Mouse (Mus musculus) ES-Bruce4 (cell line): ENCODE measurements around the gene Asic2.

Experiments used
- CTCF ChIP-seq: IDR thresholded peaks from one replicate; pipeline ENCODE4 v1.8.1; 2011; ENCODE audit warnings: low read depth, low read length
- EP300 ChIP-seq: IDR thresholded peaks from 2 replicates; pipeline ENCODE4 v1.6.1; 2011; ENCODE audit warnings: low read depth, low read length; ENCODE audit not compliant: insufficient read depth
- POLR2A ChIP-seq: IDR thresholded peaks from one replicate; pipeline ENCODE4 v1.8.1; 2011; ENCODE audit warnings: low read length; ENCODE audit not compliant: insufficient read depth

DNA sequence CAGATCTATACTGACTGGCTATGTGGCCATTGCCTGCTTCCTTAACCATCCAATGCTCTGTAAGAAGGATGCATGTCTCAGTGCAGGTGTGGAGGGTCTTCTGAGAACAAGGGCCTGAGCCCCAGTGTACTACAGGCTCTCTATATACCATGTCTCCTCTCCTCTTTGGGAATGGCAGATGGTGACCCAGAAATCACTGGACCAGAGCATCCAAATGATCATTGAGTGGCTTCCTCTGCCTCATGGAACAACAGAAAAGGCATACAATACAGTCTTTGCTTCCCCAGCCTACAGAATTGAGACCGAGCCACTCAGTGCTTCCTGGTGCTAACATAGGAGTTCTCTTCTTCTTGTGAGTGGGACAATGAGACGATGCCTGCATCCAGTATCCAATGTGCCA is 200.0 kb downstream of the Asic2 start:
- TF ChIP-seq POLR2A = no peak
- no peak for TF ChIP-seq CTCF
- TF ChIP-seq EP300 = no peak
